Mouse (Mus musculus): Measurements from ENCODE around the gene Ap4s1. TPM values are rescaled to one million over a fixed set of nuclear protein-coding genes. Genes with fewer than 3 reads are reported as not detected.
A peak's percentile ranks its signal among the peaks of the same experiment; 100 is the strongest.

Gene Ap4s1
- polyA plus RNA-seq, 1 experiment from 2014 or later, result 58.2 TPM

- H3K27me3 ChIP-seq (replicated peaks), result no peaks in the 10 kb centered on the region
- H3K4me2 ChIP-seq, result no peak overlapping the region
- H3K36me3 ChIP-seq, result no peaks in the 10 kb centered on the region
- H3K4me3 ChIP-seq (replicated peaks), result no peak overlapping the region
- H3K9me3 ChIP-seq (replicated peaks), result no peaks in the 10 kb centered on the region
- H3K4me1 ChIP-seq, result no peaks in the 10 kb centered on the region
- no peak overlapping the region for H3K27ac ChIP-seq (replicated peaks)
- H3K9ac ChIP-seq (replicated peaks), result no peak overlapping the region
- no peak for ATAC-seq (ENCODE audit: low FRiP score)
- 89% methylated on average over 5 of the region's 5 CpGs for WGBS
Measured at GRCm38 (mm10) chr12:51706673-51707235, 15.9 kb downstream of the Ap4s1 start.

DNA sequence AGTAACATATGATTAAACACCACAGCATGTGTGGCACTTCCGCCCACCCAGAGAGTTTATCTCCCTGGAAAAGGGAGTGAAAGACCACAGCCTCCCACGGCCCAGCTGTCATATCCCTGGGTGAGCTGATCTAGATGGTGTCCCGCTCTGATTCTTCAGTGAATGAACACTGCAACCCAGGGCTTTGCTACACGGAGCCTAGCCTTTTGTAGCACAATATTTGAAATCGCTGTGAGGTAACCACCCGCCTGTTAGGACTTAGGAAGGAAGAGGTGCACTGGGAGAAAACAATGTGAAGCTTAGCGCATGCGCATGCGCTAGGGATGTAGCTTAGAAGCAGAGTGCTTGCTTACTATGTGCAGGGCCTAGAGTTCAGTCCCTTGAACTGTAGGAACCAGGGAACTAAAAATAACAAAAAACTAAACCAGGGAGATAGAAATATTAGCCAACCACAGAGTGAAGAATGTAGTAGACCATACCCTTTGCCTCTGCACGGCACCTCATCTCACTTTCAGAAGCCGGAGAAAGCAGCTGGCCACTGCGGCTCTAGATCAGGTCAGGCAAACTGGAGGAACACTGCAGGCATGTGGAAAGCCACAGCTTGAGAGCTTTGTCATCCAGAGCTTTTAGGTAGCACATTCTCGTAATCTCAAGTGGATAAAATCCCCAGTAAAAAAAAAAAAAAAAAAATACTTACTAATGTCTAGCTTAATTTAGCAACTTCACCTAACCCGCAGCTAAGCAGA, 18.3 kb downstream of the Ap4s1 start:
- Histone ChIP-seq H3K4me1 (no peaks in the 10 kb centered on the region), H3K27ac (replicated peaks) (0 out of 2 replicates have a peak overlapping the region, but pooled peaks have one; percentile 1), H3K27me3 (replicated peaks) (no peaks in the 10 kb centered on the region), H3K36me3 (no peaks in the 10 kb centered on the region), H3K4me2 (no peak overlapping the region), H3K9ac (replicated peaks) (no peak overlapping the region), H3K4me3 (replicated peaks) (no peak overlapping the region), H3K9me3 (replicated peaks) (no peaks in the 10 kb centered on the region)
- 71% methylated on average over 14 of the region's 14 CpGs for WGBS
- ATAC-seq (ENCODE audit: low FRiP score), result no peak

- no peaks in the 10 kb centered on the region for H3K27me3 ChIP-seq (replicated peaks)
- ATAC-seq (ENCODE audit: low FRiP score), result no peak
- H3K9me3 ChIP-seq (replicated peaks), result no peaks in the 10 kb centered on the region
- 88% methylated on average over 3 of the region's 3 CpGs for WGBS
- no peak overlapping the region for H3K27ac ChIP-seq (replicated peaks)
- no peak overlapping the region for H3K4me2 ChIP-seq
- no peaks in the 10 kb centered on the region for H3K4me1 ChIP-seq
- no peak overlapping the region for H3K9ac ChIP-seq (replicated peaks)
- H3K4me3 ChIP-seq (replicated peaks), result no peak overlapping the region
- no peaks in the 10 kb centered on the region for H3K36me3 ChIP-seq
Measured at GRCm38 (mm10) chr12:51709741-51710140, 18.9 kb downstream of the Ap4s1 start.

- Histone ChIP-seq H3K4me1 (no peaks in the 10 kb centered on the region), H3K27ac (replicated peaks) (no peak overlapping the region), H3K4me2 (no peak overlapping the region), H3K36me3 (no peaks in the 10 kb centered on the region), H3K27me3 (replicated peaks) (no peaks in the 10 kb centered on the region), H3K9me3 (replicated peaks) (no peaks in the 10 kb centered on the region), H3K4me3 (replicated peaks) (no peak overlapping the region), H3K9ac (replicated peaks) (no peak overlapping the region)
- 70% methylated on average over 5 of the region's 5 CpGs for WGBS
- ATAC-seq (ENCODE audit: low FRiP score), result no peak
Measured at GRCm38 (mm10) chr12:51710154-51710553, 19.3 kb downstream of the Ap4s1 start.

GRCm38 (mm10) chr12:51712685-51713084, 21.9 kb downstream of the Ap4s1 start:
- no peaks in the 10 kb centered on the region for H3K9me3 ChIP-seq (replicated peaks)
- no peak for ATAC-seq (ENCODE audit: low FRiP score)
- no peaks in the 10 kb centered on the region for H3K27me3 ChIP-seq (replicated peaks)
- no peak overlapping the region for H3K27ac ChIP-seq (replicated peaks)
- WGBS, result 89% methylated on average over 1 of the region's 1 CpGs
- H3K36me3 ChIP-seq, result 0 out of 2 replicates have a peak, but pooled peaks cover under 1% of the 10 kb centered on the region
- H3K9ac ChIP-seq (replicated peaks), result no peak overlapping the region
- H3K4me3 ChIP-seq (replicated peaks), result no peak overlapping the region
- H3K4me2 ChIP-seq, result no peak overlapping the region
- H3K4me1 ChIP-seq, result no peaks in the 10 kb centered on the region

- no peaks in the 10 kb centered on the region for H3K4me1 ChIP-seq
- ATAC-seq (ENCODE audit: low FRiP score), result no peak
- H3K4me3 ChIP-seq (replicated peaks), result no peak overlapping the region
- H3K9ac ChIP-seq (replicated peaks), result no peak overlapping the region
- H3K27ac ChIP-seq (replicated peaks), result no peak overlapping the region
- H3K27me3 ChIP-seq (replicated peaks), result no peaks in the 10 kb centered on the region
- H3K36me3 ChIP-seq, result peaks cover 14% of the 10 kb centered on the region
- no peak overlapping the region for H3K4me2 ChIP-seq
- WGBS, result 95% methylated on average over 6 of the region's 6 CpGs
- H3K9me3 ChIP-seq (replicated peaks), result no peaks in the 10 kb centered on the region
Measured at GRCm38 (mm10) chr12:51718617-51719016, 27.8 kb downstream of the Ap4s1 start.

DNA sequence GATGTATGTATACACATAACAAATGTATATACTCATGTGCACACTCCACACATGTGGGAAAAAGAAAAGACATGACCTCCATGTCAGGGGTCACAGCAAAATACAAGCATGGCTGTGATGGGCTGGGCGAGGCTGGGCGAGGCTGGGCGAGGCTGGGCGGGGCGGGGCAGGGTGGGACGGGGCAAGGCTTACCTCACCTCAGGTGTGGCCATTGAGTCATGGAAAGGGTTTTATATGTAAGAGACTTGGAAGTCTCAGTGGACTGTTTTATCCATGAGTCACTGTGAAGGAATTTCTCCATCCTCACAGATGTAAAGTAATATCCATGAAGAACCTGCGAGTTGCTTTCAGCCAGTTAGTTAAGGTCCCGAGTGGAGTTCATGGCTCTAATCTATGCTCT, 31.0 kb downstream of the Ap4s1 start:
- 96% methylated on average over 8 of the region's 8 CpGs for WGBS
- Histone ChIP-seq H3K27me3 (replicated peaks) (no peaks in the 10 kb centered on the region), H3K9me3 (replicated peaks) (no peaks in the 10 kb centered on the region), H3K36me3 (peaks cover 26% of the 10 kb centered on the region), H3K27ac (replicated peaks) (no peak overlapping the region), H3K4me1 (no peaks in the 10 kb centered on the region), H3K9ac (replicated peaks) (no peak overlapping the region), H3K4me3 (replicated peaks) (no peak overlapping the region), H3K4me2 (no peak overlapping the region)
- no peak for ATAC-seq (ENCODE audit: low FRiP score)

DNA sequence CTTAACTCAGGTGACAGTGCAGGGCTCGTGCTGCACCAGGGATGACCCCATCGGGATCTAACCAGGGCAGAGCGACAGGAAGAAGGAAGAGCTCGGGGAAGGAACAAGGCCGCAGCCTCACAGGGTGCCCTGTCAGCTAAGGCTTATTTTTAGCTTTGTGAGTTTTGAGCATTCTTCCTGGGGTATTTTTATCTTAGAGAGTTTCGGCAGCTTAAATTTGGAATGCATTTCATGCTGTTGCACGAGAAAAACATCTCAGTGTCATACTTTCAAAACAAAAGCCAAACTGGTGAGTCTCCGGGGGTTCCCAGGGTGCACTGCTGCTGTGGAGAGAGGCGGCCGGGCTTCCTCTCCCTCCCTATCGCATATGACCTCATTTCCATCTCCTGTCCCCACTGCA, 38.2 kb downstream of the Ap4s1 start:
- Histone ChIP-seq H3K4me3 (replicated peaks) (no peak overlapping the region), H3K27ac (replicated peaks) (no peak overlapping the region), H3K27me3 (replicated peaks) (no peaks in the 10 kb centered on the region), H3K36me3 (peaks cover 11% of the 10 kb centered on the region), H3K4me2 (no peak overlapping the region), H3K9ac (replicated peaks) (no peak overlapping the region), H3K9me3 (replicated peaks) (no peaks in the 10 kb centered on the region), H3K4me1 (no peaks in the 10 kb centered on the region)
- 80% methylated on average over 11 of the region's 11 CpGs for WGBS
- no peak for ATAC-seq (ENCODE audit: low FRiP score)

DNA sequence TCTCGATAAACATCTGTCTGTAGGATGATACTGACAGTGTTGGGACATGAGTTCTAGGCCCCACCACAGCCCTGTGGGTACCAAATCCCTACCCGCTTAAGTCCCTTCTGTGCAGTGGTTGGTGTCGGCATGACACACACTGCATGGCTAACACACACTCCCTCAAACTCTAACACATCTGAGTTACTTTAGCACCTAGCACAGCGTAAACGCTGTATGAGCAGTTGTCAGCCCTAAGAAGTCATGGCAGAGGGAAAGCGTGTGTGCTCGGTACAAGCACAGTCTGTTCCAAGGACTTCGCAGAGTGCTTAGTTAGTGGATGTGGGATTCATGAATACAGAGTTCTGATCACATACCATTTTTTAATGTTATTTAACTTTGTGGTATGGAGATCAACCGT, 39.0 kb downstream of the Ap4s1 start:
- no peaks in the 10 kb centered on the region for H3K27me3 ChIP-seq (replicated peaks)
- 95% methylated on average over 9 of the region's 9 CpGs for WGBS
- no peak for ATAC-seq (ENCODE audit: low FRiP score)

DNA sequence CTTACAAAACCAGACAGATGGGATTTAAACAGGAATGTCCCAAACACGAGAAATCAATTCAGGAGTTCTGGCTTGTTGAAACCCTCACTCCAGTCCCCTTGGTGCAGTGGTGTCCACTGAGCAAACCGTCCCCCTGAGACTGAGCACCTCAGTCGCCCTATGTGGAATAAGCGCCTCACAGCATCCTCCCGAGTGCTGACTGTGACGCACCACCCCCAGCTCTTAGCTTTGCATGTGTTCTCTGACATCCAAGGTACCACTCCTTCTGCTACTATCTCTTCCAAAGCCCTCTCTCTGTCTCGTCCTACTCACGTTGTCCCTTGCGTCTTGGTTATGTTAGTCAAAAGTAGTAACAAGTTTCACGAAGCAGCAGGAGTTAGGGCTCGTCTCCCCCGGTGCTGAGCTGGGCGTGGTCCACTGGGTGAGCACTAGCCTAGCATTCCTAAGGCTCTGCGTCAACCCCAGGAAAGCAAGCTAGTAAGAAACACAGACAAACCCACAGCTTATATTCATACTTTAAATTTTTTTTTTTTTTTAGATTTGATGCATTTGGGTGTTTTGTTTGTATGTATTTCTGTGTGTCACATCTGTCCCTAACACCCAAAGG, 43.9 kb downstream of the Ap4s1 start:
- no peak for ATAC-seq (ENCODE audit: low FRiP score)
- no peak overlapping the region for H3K4me3 ChIP-seq (replicated peaks)
- 0 out of 2 replicates have a peak, but pooled peaks cover 7% of the 10 kb centered on the region for H3K4me1 ChIP-seq
- peaks cover 4% of the 10 kb centered on the region; the same call in 1 of the 2 replicates for H3K36me3 ChIP-seq
- WGBS, result 84% methylated on average over 14 of the region's 14 CpGs
- H3K9me3 ChIP-seq (replicated peaks), result no peaks in the 10 kb centered on the region
- no peak overlapping the region for H3K4me2 ChIP-seq
- H3K27me3 ChIP-seq (replicated peaks), result no peaks in the 10 kb centered on the region
- H3K27ac ChIP-seq (replicated peaks), result no peak overlapping the region
- H3K9ac ChIP-seq (replicated peaks), result no peak overlapping the region

More for the DNA sequence above, 39.0 kb downstream of the Ap4s1 start:
- no peak overlapping the region for H3K9ac ChIP-seq (replicated peaks)
- H3K4me2 ChIP-seq, result no peak overlapping the region
- no peaks in the 10 kb centered on the region for H3K4me1 ChIP-seq
- peaks cover 9% of the 10 kb centered on the region for H3K36me3 ChIP-seq
- no peak overlapping the region for H3K27ac ChIP-seq (replicated peaks)
- H3K4me3 ChIP-seq (replicated peaks), result no peak overlapping the region
- H3K9me3 ChIP-seq (replicated peaks), result no peaks in the 10 kb centered on the region

- Histone ChIP-seq H3K4me2 (no peak overlapping the region), H3K9ac (replicated peaks) (no peak overlapping the region), H3K4me1 (0 out of 2 replicates have a peak, but pooled peaks cover 7% of the 10 kb centered on the region), H3K27me3 (replicated peaks) (no peaks in the 10 kb centered on the region), H3K27ac (replicated peaks) (no peak overlapping the region), H3K9me3 (replicated peaks) (no peaks in the 10 kb centered on the region), H3K36me3 (peaks cover 4% of the 10 kb centered on the region; the same call in 1 of the 2 replicates), H3K4me3 (replicated peaks) (no peak overlapping the region)
- no peak for ATAC-seq (ENCODE audit: low FRiP score)
- 55% methylated on average over 7 of the region's 7 CpGs for WGBS
Measured at GRCm38 (mm10) chr12:51735840-51736271, 45.0 kb downstream of the Ap4s1 start.

DNA sequence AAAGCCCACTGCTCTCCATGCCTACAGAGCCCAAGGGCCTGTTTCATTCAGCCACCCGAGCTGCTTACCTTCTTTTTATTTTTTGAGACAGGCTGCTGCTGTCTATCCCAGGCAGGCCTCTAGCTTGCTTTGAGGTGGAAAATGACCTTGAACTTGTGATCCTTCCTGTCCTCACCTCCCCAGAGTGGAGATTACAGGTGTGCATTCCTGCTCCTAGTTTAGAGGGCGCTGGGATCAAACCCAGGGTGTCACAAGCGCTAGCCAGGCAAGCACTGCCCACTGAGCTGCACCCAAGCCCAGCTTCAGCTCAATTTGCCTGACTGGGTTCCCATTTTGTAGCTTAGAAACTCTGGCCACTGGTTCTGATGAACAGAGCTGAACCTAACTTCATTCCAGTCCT, 45.5 kb downstream of the Ap4s1 start:
- Histone ChIP-seq H3K9me3 (replicated peaks) (no peaks in the 10 kb centered on the region), H3K27me3 (replicated peaks) (no peaks in the 10 kb centered on the region), H3K4me1 (0 out of 2 replicates have a peak, but pooled peaks cover 7% of the 10 kb centered on the region), H3K4me2 (no peak overlapping the region), H3K36me3 (peaks cover 4% of the 10 kb centered on the region; the same call in 1 of the 2 replicates), H3K9ac (replicated peaks) (no peak overlapping the region), H3K27ac (replicated peaks) (no peak overlapping the region), H3K4me3 (replicated peaks) (no peak overlapping the region)
- 79% methylated on average over 3 of the region's 3 CpGs for WGBS
- ATAC-seq (ENCODE audit: low FRiP score), result no peak
